Mouse (Mus musculus) G1E (cell line): Measurements from ENCODE around the gene Card10. TPM values are rescaled to one million over a fixed set of nuclear protein-coding genes. Genes with fewer than 3 reads are reported as not detected.
A peak's percentile ranks its signal among the peaks of the same experiment; 100 is the strongest.

Experiments used
- ATAC-seq: 2 replicates; pipeline ENCODE4 v1.8.0; 2016; ENCODE audit warnings: mild to moderate bottlenecking; ENCODE audit not compliant: insufficient number of reproducible peaks, poor library complexity, low FRiP score, severe bottlenecking; ENCODE audit errors: extremely low read depth
- DNase-seq: peaks from one replicate; pipeline ENCODE4 v3.0.0; 2012; ENCODE audit warnings: low spot score
- H3K27me3 ChIP-seq: 2 replicates; pipeline ENCODE4 v1.6.1; 2012; ENCODE audit warnings: mild to moderate bottlenecking, low read length, inconsistent platforms; ENCODE audit not compliant: insufficient read depth
- H3K36me3 ChIP-seq: replicated peaks from 2 replicates; pipeline ENCODE3; 2012; ENCODE audit warnings: mild to moderate bottlenecking, inconsistent platforms
- H3K4me1 ChIP-seq: 2 replicates; pipeline ENCODE4 v1.6.1; 2012; ENCODE audit warnings: low read depth, low read length, inconsistent platforms, mixed read lengths; ENCODE audit not compliant: insufficient read depth
- H3K4me3 ChIP-seq: 2 replicates; pipeline ENCODE4 v1.5.1; 2012; ENCODE audit warnings: low read depth, mild to moderate bottlenecking, inconsistent platforms, low read length, moderate library complexity, mixed read lengths
- H3K9me3 ChIP-seq: replicated peaks from 2 replicates; pipeline ENCODE4 v1.6.1; 2012; ENCODE audit warnings: inconsistent platforms
- CTCF ChIP-seq: IDR thresholded peaks from 2 replicates; pipeline ENCODE4 v1.5.1; 2012; ENCODE audit warnings: low read depth, low read length, inconsistent platforms, mixed read lengths
- GATA1 ChIP-seq: IDR thresholded peaks from 2 replicates; pipeline ENCODE4 v1.6.1; 2012; ENCODE audit warnings: borderline replicate concordance, low read length, inconsistent platforms, mixed read lengths
- GATA2 ChIP-seq: IDR thresholded peaks from 2 replicates; pipeline ENCODE4 v1.6.1; 2012; ENCODE audit warnings: low read depth, low read length, inconsistent platforms, borderline replicate concordance
- POLR2AphosphoS5 ChIP-seq: IDR thresholded peaks from 2 replicates; pipeline ENCODE4 v1.6.1; 2012; ENCODE audit warnings: low read depth, low read length, inconsistent platforms; ENCODE audit not compliant: insufficient replicate concordance
- TAL1 ChIP-seq: conservative IDR thresholded peaks from 2 replicates; pipeline ENCODE4 v1.6.1; 2012; ENCODE audit warnings: low read depth, low read length, inconsistent platforms, mixed read lengths
- polyA plus RNA-seq: library from polyadenylated mRNA; stranded (reverse); fragments of >175 nt; gene quantifications from 2 replicates; pipeline ENCODE4 v1.2.3, GENCODE M21; 2012
- total RNA-seq, 2 experiments: library from RNA; stranded (forward) in 1 of 2; stranded (reverse) in 1 of 2; fragments of 200-1000 nt in 1 of 2; fragments of >200 nt in 1 of 2; fragmentation: Nextera tagmentation in 1 of 2; gene quantifications; 2 replicates each; pipeline ENCODE4 v1.2.3; 2014 to 2017

The Card10 gene
- total and polyA plus RNA-seq, 3 experiments = not detected

DNA sequence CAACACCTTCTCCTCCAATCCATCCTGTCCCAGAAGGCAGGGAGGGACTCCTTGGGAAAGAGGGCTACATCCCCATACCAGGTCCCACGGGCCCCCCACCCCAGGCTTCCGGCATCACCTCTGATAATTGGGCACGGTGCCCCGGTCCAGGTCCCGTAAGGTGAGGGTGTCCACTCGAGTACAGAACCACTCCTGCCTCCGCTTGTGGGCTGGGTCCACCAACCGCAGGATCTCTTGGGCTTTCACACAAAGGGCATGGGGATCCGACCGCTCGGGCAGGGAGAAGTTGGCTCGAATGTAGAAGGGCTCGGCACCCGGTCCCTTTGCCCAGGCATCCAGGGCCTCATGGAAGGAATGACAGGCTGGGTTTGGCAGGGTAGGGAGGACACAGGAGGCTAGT is 22.5 kb downstream of the Card10 start:
- no peak overlapping the region for H3K4me3 ChIP-seq
- H3K4me1 ChIP-seq = no peaks in the 10 kb centered on the region
- H3K36me3 ChIP-seq = no peaks in the 10 kb centered on the region
- DNase-seq (no peak), ATAC-seq (no peak)
- peaks cover 5% of the 10 kb centered on the region; the same call in 1 of the 2 replicates for H3K9me3 ChIP-seq
- peaks cover 6% of the 10 kb centered on the region; the same call in 1 of the 2 replicates for H3K27me3 ChIP-seq
- no peak for TF ChIP-seq POLR2AphosphoS5
- TF ChIP-seq CTCF = no peak
- TF ChIP-seq GATA2 = no peak
- TF ChIP-seq TAL1 = no peak
- TF ChIP-seq GATA1 = no peak

DNA sequence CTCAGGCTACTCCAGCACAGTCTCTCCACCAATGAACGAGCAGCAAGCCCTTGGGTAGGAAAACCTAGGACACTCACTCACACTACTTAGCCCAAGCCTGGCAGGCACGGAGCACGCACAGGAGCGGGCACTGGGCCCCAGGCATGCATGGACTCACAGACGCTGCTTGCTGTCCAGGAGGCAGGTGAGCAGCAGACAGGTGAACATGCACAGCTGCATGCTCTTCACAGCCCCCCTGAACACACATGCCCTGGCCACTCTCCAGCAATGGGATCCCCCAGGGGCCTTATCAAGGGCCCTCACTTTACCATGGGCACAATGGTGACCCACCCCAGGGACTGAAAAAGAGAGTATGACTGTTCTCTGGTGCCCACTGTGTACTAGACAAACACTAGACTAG is 23.2 kb downstream of the Card10 start:
- H3K4me3 ChIP-seq = no peak overlapping the region
- no peaks in the 10 kb centered on the region for H3K36me3 ChIP-seq
- no peak for TF ChIP-seq TAL1
- no peak for TF ChIP-seq POLR2AphosphoS5
- no peak for TF ChIP-seq CTCF
- no peak for TF ChIP-seq GATA2
- no peak for TF ChIP-seq GATA1
- H3K27me3 ChIP-seq = peaks cover 6% of the 10 kb centered on the region; the same call in 1 of the 2 replicates
- H3K4me1 ChIP-seq = no peaks in the 10 kb centered on the region
- DNase-seq (no peak), ATAC-seq (no peak)
- H3K9me3 ChIP-seq = peaks cover 5% of the 10 kb centered on the region; the same call in 1 of the 2 replicates

DNA sequence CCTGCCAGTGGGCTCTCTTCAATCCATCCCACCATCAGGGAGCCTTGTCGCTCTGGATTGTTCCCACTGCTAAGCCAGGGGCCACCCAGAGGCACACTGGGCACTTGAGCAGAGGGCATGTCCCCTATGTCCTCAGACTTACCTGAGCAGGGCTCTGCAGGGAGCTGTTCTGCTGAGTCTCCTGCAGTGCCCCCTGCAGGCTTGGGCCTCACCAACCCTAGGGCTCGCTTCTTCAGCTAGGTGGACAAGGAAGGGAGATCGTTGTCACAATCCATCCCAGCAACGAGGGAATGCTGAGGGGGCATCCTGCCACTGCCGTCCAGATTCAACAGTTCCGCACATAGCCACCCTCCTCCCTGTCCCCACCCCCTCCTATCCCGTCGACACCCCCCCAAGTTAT is 23.6 kb downstream of the Card10 start:
- H3K4me1 ChIP-seq = no peaks in the 10 kb centered on the region
- no peak for TF ChIP-seq POLR2AphosphoS5
- TF ChIP-seq TAL1 = no peak
- TF ChIP-seq GATA1 = no peak
- TF ChIP-seq CTCF = no peak
- peaks cover 5% of the 10 kb centered on the region; the same call in 1 of the 2 replicates for H3K9me3 ChIP-seq
- H3K36me3 ChIP-seq = no peaks in the 10 kb centered on the region
- H3K4me3 ChIP-seq = no peak overlapping the region
- H3K27me3 ChIP-seq = peaks cover 7% of the 10 kb centered on the region; the same call in 1 of the 2 replicates
- no peak for DNase-seq
- no peak for ATAC-seq

DNA sequence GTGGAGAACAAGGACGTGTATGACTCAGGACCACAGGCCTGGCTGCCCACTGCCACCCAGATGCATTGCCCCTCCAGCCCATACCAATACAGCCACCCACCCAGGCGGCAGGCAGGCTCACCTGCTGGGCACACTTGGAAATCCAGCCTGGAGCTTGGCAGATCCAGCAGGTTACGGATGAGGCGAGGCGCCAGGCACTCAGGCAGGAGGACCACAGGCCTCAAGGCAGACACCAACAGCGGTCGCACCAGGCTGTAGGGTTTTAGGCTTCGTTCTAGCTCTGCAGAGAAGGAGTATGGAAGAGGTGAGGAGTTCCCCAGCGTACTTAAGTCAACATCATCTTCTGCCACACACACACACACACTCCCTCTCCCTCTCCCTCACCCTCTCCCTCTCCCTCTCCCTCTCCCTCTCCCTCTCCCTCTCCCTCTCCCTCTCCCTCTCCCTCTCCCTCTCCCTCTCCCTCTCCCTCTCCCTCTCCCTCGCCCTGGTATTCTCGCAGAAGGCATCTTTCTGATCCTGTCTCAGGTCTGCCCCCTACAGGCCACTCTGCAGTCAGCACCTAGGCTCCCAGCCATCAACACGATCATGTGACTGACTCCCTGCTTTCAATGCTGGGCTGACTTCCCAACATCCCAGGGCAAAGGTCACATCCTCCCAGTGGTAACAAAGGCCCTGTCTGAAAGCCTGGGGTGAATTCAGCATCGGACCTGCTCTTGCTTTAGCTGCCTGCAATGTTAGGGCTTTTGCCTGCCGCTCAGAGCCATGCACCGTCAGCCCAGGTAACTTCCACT is 24.6 kb downstream of the Card10 start:
- TF ChIP-seq GATA2 (no peak), CTCF (peak; percentile 40; the same call in 1 of the 2 replicates)
- Histone ChIP-seq H3K36me3 (no peaks in the 10 kb centered on the region), H3K9me3 (peaks cover 5% of the 10 kb centered on the region; the same call in 1 of the 2 replicates), H3K4me1 (no peaks in the 10 kb centered on the region), H3K4me3 (no peak overlapping the region), H3K27me3 (peaks cover 6% of the 10 kb centered on the region; the same call in 1 of the 2 replicates)
- DNase-seq (peak; percentile 23), ATAC-seq (no peak)

DNA sequence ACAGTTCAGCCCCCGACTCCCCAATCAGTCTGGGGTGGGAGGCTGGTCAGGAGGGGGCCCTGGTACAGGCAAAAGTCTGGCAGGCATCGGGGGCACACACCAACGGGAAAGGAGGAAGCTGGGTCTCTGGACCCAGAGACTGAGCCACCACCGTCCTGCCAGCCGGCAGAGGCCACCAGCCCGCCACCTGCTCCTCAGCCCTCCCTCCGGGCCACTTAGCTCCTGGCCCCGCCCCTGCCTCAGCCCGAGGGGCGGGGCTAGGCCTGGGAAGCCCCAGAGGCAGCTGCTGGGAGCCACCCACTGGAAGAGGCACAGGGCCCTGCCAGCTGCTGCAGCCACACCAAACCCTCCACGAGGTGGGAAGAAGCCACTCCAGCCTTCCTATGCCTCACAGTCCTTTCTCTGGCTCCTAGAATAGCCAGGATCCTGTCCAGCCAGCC is 29.5 kb downstream of the Card10 start, which contains the start of gene Mfng:
Mfng (minus strand) TSS at position 186 of the 440 bp plus-strand sequence.
- DNase-seq (no peak), ATAC-seq (no peak)
- TF ChIP-seq CTCF (no peak), GATA2 (no peak), GATA1 (no peak), TAL1 (no peak), POLR2AphosphoS5 (no peak)
- Histone ChIP-seq H3K36me3 (no peaks in the 10 kb centered on the region), H3K9me3 (peaks cover 15% of the 10 kb centered on the region), H3K4me3 (no peak within 1 kb of the TSS), H3K27me3 (peaks cover 8% of the 10 kb centered on the region; the same call in 1 of the 2 replicates), H3K4me1 (no peaks in the 10 kb centered on the region)

DNA sequence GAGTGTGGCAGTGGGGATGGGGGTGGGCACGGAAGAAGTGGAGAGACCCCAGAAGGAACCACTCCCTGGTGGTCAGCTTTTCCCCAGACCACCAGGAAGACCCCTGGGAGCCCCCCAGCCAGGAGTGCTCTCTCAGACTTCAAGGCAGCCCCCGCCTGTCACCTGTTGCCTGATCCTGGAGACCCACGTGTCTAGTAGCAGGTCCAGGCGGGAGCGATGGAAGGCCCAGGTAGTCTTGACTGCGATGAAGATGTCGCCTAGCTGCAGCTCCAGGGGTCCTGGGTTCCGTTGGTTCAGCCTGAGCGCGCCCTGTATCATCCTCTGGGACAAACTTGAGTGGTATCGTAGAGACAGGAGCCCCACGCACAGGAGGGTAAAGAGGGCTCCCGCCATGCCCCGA is 30.0 kb downstream of the Card10 start:
- peaks cover 15% of the 10 kb centered on the region for H3K9me3 ChIP-seq
- TF ChIP-seq POLR2AphosphoS5 (no peak), TAL1 (no peak), CTCF (no peak)
- H3K4me1 ChIP-seq = no peaks in the 10 kb centered on the region
- H3K27me3 ChIP-seq = peaks cover 7% of the 10 kb centered on the region; the same call in 1 of the 2 replicates
- ATAC-seq (no peak), DNase-seq (no peak)
- no peaks in the 10 kb centered on the region for H3K36me3 ChIP-seq
- no peak overlapping the region for H3K4me3 ChIP-seq
